Mouse (Mus musculus): ENCODE measurements around the gene Gm20388.

The Gm20388 gene

DNA sequence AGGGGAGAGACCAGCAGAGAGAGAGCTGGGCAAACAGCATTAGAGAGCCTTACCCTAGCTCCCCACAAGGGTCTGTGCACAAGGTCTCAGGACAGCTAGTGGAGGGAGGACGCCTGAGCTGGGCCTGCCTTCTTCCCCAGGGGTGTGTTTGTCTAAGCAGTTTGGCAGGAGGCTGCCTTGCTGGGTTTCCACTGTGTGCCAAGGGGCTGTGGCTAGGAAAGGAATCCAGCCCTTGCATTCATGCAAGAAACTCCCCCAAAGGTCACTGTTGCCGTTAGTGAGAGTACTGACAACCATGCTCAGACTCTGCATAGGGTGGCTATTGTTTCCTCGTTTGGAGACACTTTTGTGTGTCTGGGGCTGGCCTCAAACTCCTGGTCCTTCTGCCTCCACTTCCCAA lies 1055.9 kb downstream of the Gm20388 start:
- DNase-seq (ENCODE audit: low spot score) = no peak

DNA sequence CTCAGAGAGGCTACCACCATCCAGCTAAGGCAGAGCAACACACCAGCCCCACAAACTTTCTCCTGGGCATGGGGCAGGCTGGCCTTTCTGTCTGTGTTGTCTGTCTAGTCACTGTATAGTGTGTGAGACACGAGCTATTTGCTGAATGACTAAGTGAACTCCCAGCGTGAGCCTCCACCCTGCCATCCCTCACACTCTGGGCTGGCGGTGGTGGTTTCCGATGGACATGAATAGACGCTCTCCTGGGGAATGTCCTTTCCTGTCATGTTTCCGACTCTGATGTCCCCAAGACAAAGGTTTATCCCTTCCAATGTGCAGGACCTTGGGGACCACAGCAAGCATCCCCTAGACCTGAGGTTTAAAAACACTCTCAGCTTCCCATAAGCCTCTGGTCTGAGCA lies 1057.7 kb downstream of the Gm20388 start:
- no peak for DNase-seq (ENCODE audit: low spot score)

DNA sequence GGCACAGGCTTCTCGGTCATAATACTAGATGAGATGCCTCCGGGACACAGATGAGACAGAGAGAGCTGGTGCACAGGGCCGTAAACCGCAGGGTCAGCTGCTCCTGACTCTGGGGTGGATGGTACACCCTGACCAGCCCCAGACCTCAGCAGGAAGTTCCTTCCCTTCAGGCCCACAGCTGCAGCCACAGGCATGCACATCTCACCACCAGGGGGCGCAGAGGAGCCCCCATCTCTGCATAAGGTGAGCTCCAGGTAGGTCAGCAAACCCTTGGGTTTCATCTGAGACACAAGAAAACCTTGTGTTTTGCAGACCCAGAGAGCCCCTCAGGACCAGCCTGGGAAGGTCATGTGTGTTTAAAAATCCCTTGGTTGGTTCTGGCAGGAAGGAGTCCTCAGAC lies 1059.7 kb downstream of the Gm20388 start:
- peak; percentile 46 for DNase-seq (ENCODE audit: low spot score)

DNA sequence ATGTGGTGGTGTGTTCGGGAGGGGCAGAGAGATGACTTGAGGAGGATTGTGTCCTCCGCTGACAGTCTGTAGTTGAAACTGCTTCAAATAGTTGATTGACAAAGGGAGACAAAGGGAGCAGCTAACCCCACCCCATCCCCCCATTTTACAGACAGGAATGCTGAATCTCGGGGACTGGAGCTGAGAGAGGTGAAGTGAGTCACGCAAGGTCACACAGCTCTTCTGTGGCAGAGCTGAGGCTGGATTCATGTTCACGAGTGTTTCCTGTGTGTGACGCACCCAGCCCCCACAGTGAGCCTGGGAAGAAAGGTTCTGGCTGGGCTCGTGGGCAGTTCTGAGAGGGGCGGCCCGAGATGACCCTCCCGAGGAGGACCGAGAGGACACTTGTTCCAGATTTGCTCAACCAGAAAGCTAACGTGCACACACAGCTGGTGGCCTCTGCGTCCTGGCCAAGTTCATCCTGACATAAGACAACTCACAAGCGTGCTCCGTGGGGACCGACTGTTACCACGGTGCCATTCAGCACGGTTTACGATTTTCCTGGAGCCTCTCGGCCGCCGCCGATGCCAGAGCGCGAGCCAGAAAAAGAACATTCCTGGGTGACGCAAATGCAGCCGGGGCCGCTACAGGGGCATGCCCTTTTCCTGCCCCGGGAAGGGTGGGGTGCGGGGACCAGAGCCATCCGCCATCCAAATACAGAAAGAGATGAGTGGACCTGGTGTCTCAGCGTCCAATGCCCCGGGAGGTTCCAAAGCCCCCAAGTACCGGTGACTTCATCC lies 1061.2 kb downstream of the Gm20388 start:
- peak; percentile 19 for DNase-seq (ENCODE audit: low spot score)

DNA sequence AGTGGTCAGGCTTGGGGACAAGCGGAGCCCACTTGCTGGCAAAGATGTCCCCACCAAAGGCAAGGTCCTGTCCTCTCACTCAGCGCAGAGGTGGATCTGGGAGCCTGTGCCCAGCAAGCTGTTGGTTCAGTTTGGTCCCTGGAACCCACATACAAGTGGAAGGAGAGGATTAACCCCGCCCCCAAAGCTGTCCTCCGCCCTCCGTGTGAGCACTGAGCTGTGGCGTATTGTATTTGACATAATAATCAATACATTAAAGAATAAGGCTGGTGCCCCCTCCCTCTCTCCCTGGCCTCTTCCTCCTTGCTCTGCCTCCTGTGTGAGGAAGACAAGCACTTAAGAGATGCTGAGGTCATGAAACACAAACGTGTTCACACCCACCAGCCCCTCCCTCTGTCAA lies 1062.4 kb downstream of the Gm20388 start:
- DNase-seq (ENCODE audit: low spot score) = no peak

DNA sequence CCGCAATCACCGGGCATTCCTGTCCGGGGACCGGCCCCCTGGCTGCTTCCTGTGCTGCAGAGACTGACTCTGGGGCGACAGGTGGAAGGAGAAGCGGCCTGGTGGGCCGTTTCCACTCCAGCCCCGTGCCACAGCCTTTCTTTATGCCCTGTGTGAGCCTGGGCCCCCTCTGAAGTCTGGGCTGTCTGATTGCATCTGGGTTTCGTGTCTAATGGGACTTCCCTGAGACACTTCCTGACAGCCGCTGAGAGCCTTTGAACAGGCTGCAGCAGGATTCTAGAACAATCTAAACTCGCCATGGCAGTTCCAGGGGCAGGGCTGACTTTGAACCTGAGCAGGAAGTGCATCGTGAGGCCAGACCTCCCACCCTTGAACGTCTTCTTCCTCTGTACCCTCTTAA lies 1066.5 kb downstream of the Gm20388 start:
- DNase-seq (ENCODE audit: low spot score) = no peak

DNA sequence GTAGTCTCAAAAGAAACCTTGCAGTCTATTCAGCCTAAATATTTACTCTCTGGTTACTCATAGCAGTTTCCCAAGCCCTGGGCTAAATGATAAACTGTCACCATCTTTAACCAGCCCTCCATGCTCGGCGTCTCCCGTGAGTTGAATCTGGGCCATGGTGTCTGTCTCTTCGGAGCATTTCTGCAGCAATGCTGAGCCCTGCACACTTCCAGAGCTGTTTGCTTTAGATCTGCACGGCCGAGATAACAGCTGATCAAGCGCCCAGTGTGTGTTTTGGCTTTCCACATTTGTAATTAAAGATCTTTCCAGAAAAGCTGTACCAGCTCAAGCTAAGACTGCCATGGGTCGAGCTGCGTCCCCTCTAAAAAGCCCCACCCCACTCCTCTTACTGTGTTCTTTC lies 1068.6 kb downstream of the Gm20388 start:
- no peak for DNase-seq (ENCODE audit: low spot score)

DNA sequence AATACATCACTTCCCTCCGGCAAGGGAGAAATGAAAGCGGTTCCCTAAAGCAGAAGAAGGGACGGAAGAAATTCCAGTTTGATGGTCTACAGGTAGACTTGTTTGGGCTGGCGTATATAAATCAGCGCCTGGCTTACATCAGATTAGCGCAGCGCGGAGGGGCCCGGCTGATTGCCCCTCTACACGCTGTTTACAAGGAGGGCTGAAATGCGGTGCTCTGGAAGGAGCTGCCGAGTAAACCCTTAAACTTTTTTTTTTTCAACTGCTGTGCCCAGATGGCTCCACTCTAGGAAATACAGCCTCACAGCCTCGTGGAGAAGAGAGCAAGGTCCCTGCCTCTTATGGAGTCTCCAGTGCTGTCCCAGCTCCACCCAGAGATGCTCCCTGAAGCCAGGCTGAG lies 1070.3 kb downstream of the Gm20388 start:
- DNase-seq (ENCODE audit: low spot score) = no peak

DNA sequence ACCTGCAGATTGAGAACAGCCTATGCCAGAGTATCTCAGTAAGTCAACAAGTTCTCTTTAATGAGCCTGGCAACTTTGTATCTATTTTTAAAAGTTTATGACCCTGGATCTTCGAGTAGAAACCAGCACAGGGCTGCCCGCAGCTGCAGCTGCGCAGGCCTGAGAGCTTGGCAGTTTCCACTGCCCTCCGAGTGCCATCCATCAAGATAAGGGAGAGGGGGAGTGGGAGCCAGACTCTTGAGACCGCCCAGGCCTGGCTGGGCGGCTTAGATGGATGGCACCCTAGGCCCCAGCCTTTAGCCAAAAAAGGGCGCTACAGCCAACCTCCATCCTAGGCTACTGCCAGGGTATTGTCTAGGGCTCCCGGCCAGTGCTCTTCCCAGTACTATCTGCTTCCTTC lies 1074.2 kb downstream of the Gm20388 start:
- peak; percentile 21 for DNase-seq (ENCODE audit: low spot score)

DNA sequence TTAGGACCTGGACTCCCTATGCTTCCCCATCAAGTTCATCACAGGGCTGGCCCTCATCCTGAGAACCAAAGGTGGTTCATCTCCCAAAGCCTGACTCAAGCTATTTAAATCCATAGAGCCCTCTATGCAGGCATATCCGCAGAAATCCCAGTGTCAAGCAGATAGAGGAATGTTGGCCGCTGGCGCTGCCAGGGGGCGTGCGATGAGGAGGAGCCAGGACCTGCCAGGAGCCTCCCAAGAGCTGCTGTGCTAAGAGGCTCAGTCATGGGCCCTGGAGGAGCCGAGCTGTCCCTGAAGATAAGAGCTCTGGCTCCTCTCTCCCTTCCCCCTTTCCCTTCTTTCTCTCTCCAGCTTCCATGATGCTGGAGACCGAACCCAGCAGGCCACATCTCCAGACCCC lies 1075.4 kb downstream of the Gm20388 start:
- DNase-seq (ENCODE audit: low spot score) = peak; percentile 27

DNA sequence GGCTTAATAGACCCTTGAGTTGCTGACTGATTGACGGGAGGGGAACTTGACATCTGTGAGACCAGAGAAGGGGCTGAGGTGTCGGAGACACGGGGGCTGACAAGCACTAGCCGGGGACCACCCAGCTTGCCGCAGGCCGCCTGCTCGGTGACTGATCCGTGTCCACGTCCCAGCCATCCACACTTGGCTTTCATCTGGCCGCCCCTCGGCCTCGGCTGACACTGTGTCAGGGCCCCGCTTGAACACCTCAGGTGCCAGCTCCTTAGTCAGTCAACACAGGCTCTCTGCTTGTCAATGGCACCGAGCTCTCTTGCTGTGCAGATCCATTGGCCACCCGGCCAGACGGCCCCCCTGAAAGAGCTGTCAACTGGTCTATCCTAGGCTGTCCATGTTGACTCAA lies 1083.1 kb downstream of the Gm20388 start:
- DNase-seq (ENCODE audit: low spot score) = no peak

DNA sequence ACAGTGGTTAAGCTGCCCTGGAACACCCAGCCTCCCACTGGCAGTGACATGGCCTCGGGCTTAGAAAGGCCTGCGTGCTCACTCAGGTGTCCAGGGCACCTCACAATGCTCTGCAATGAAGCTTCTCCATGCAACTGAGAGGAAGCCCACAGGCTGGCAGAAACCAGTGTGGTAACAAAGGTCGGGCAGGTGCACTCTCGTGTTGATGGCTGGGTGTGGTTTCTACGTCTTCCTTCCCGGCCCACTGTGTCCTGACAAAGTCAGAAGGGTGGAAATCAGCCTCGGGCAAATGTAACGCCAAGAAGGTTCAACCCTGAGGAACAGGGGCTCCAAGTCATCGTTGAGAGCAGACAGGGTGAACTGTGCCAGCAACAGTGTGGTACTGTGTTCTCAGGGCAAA lies 1084.8 kb downstream of the Gm20388 start:
- no peak for DNase-seq (ENCODE audit: low spot score)

DNA sequence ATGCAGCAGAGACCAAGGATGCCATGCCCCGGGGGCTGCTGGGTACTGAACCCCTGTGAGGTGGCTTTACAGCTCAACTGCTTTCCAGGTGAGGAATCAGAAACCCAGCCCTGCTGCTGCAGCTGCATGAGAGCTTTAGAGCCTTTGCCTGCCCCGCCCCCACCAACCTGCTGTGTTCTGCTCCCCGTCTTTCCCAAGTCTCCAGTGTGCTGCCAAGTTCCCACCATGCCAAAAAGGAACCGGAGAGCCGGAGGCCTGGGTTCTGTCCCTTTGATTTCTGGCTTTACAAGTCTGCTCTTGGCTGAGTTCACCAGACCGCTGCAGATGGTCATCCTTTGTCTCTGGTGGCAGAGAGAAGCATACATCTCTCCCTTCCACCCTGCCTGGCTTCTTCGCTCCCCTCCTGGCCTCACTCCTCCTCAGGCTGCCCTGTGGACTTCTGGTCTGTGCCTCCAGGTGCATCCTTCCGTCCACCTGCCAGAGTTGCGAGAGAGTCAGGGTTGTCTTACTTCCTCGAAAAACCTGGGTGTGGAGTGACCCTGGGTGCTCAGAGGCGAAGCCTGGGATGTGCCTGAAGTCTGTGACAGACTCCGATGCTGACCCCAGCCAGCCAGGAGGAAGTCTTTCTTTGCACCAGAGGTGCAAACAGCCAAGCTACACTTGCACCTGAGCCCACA lies 1086.4 kb downstream of the Gm20388 start:
- DNase-seq (ENCODE audit: low spot score) = no peak

DNA sequence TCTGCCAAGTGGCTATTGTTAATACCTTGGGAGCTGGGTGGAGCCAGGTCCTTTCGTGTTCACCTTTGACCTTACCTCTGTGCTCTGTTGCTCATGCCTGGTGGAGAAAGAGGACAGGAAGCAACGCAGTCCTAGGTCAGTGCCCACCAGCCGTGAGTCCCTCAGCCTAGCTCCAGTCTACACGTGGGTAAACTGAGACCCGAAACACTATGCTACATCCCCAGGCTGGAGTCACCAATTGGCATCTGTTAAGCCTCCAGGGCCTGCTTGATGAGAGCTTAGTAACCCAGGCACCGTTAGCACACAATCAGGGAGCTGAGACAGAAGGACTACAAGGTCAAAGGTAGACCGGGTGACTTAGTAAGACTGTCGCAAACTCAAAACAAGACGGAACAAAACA lies 1087.3 kb downstream of the Gm20388 start:
- no peak for DNase-seq (ENCODE audit: low spot score)

DNA sequence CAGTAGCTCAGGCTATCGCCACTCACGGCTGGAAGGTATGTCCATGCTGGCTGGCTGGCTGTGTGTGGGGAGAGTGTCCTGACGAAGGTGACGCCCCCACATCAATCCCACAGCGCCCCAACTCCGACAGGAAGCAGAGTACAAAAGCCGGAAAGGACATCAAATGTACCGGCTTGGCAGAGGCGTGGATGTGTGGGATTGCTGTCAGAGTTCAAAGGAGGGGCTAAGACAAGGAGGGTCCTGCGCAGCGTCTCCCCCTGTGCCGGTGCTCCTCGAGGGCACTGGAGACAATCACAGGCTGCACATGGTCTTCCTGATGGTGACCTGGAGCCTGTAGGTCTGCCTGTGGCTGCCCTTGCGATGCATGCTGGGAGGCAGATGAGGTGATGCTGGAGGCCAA lies 1088.3 kb downstream of the Gm20388 start:
- no peak for DNase-seq (ENCODE audit: low spot score)

DNA sequence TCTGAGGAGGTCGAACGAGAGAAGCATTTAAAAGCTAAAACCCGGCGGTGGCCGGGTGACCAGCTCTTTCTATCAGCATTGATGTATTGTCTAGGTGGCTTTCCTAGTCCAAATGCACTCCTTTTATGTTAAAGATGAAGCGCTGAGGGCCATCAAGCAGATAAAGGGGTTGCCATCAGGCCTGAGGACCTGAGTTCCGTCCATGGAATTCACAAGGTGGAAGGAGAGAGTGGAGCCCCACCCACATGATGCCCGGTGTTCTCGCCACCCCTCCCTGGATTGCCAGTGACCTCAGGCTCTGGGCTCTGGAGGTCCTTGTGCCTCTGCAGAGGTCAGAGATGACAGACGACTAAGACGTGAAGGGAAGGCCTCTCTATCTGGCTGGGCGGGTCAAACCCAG lies 1091.3 kb downstream of the Gm20388 start:
- DNase-seq (ENCODE audit: low spot score) = no peak

DNA sequence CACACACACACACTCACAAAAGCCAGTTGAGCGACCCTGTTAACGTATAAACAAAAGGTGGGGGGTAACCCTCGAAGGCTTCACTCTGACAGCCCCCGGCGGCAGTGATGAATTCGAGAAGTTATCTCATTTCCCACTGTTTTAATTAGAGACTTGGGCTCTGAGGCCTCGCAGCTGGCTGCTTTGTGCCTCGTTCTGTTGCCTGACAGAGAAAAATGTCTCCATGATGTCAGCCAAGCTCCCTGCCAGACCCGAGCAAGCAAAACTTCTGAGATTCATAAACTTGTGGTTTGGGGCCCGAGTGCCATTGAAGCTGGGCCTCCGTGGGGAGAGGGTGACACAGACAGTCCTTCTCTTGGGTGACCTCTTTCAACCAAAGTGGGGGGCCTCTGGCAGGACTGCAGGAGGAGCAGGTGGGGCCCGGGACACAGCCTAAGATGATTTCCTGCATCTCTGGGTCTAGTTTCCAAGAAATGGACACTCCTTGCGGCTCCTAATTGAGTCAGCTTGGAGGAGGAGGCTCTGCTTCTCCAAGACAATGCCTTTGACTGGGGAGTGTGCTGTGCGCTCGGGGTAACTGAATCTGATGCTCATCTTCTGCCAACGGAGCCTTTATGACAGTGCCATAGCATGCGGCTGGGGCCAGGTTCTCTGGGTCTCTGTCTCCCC lies 1092.4 kb downstream of the Gm20388 start:
- DNase-seq (ENCODE audit: low spot score) = no peak

DNA sequence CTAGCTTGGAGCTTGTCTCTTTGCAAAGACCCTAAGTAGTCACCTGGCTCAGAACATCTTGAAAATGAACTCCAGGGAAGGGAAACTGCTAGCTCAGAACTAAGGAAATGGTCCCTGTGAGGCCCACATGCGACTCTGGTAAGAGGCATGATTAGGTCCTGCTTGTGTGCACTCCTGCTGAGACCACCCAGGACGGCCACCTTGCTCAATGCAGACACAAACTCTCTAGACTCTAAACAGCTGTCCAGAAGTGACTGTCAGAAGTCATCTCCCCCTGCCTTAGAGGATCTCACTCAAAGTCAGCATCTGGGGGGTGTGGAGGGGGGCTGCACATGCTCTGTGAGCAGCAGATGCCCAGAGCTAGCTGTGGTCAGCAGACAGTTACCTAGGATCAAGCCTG lies 1093.0 kb downstream of the Gm20388 start:
- DNase-seq (ENCODE audit: low spot score) = no peak

DNA sequence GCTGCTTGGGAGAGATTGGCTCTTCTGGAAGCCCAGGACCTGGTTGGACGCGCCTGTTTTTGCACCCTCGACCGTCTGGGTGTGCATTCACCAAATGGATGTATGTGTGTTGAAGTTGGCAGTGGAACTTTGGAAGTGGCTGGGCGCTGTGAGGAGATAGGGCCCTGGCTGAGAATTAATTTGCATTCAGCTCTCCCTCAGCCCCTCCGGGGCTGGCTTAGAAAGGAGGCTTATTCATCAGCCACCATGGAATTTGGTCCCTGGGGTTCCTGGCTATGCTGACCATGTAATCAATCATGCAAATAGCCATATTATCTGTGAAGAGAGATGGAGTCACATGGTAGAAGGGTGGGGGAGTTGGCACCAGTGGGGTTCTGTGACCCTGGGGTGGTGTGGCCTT lies 1102.7 kb downstream of the Gm20388 start:
- no peak for DNase-seq (ENCODE audit: low spot score)

DNA sequence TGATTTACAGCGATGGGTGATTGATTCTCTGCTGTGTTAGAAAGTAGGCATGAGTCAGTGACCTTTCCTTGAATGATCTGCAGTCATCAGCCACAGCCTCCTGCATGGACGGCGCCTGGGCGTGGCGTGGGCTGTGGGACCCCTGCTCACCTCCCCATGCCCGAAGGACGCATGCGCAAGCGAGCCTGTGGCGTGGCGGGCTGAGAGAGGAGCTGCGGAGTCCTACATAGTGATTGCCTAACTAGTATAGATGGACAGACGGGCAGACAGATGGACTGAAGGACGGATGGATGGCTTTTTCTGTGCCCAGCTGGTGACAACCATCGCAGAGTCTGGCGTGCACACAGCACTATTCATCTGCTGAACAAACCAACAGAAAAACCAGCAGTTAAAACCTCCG lies 1106.0 kb downstream of the Gm20388 start:
- no peak for DNase-seq (ENCODE audit: low spot score)

DNA sequence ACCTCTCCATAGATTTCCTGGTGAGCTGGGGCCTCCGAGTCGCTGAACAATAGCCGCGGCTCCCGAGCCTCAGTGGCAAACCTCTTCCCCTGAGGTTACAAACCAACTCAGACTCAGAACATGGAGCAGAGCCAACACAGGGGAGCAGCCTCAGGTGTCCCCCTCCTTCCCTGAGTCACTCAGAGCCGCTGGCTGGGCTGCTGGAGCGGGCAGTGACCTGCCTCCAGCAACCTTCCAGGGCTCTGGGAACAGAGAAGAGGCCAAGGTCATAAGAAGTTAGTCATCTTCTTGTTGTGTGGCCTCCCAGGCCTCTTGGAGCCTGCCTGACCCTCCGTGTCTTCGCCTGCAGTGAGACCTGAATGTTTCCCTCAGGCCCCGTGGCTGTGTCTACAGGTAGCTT lies 1107.6 kb downstream of the Gm20388 start:
- DNase-seq (ENCODE audit: low spot score) = no peak

DNA sequence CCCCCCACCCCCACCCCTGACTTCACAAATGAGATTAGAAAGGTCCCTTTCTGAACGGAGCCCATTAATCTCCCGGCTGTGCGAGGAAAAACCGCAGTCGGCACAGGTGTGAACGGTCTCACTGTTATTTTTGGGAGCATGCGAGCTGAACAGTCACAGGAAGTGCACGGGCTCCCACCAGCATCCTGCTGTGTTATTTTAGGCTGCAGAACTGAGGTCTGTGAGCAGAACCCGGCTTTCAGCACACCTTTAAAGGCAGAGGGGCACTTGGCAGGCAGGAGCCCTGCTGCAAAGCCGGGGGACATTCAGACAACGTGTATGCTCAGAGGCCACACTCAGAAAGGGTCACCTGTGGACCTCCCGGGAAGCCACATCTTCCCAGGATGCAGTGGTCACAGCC lies 1110.8 kb downstream of the Gm20388 start:
- DNase-seq (ENCODE audit: low spot score) = no peak

DNA sequence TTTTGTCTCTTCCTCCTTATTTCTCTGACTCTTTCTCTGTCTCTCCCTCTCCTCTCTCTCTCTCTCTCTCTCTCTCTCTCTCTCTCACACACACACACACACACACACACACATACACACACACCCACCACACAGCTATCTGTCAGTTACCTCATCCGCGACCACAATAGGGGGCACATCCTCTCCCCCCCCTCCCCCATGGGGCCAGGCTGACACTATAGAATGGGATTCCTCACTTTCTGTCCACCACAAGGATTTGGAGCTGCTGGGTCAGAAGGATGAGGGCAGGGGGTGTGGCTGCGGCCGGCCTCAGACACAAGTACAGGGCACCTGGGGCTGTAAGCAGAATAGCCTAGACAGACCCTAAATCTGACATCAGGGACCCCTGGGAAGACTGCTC lies 1112.4 kb downstream of the Gm20388 start:
- no peak for DNase-seq (ENCODE audit: low spot score)
